Mouse (Mus musculus): ENCODE measurements around the gene Pih1d2. TPM values are rescaled to one million over a fixed set of nuclear protein-coding genes. Genes with fewer than 3 reads are reported as not detected.
"Not testable (repeated sequence)": the region's sequence is repeated elsewhere in the genome, so short reads cannot be mapped to it uniquely, and the experiment has no call there.

Pih1d2 gene
- total and polyA plus RNA-seq, 2 experiments from 2014 or later = 5.2 to 6.6 TPM

DNA sequence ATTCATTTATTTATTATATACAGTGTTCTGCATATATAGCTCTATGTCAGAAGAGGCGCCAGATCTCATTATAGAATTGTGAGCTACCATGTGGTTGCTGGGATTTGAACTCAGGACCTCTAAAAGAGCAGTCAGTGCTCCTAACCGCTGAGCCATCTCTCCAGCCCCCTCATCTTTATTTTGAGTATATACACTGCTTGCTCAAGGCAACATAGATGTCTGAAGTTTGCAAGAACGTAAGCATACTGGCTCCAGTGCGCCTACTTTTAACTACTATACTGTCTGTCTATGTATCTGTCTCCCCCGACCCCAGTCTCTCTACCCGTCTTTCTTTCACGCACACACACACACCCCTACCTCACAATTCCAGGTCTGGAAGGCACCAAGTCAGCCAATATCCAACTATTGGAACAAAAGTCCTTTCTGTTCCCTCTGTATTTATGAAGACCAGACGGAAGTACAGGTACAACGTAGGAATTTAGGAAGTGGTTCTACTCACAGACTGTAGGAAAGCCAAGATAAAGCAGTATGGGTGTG lies 741 bp downstream of the Pih1d2 start:
- Histone ChIP-seq H3K9ac (no peak overlapping the region), H3K4me3 (ENCODE audit: low read depth, low read length) (peak overlapping the region; percentile 95; the same call in 1 of the 2 replicates), H3K27ac (ENCODE audit: low read depth, low read length) (no peak overlapping the region), H3K4me2 (ENCODE audit: low read depth) (peak overlapping the region; percentile 80), H3K36me3 (ENCODE audit: insufficient read depth) (peaks cover 20% of the 10 kb centered on the region), H3K4me1 (ENCODE audit: insufficient read depth) (no peaks in the 10 kb centered on the region), H3K27me3 (ENCODE audit: insufficient read depth, low read length) (no peaks in the 10 kb centered on the region), H3K9me3 (ENCODE audit: low read length) (no peaks in the 10 kb centered on the region)
- DNase-seq (no peak), ATAC-seq (no peak)
- WGBS = 64% methylated on average over 9 of the region's 9 CpGs
- no peak for TF ChIP-seq CTCF (IDR thresholded peaks at IDR 0.05; ENCODE audit: low read depth)

GRCm38 (mm10) chr9:50630903-50631302 lies 13.8 kb downstream of the Pih1d2 start:
- not testable (repeated sequence) for DNase-seq; H3K9ac ChIP-seq; ATAC-seq; H3K4me2 ChIP-seq (ENCODE audit: low read depth); H3K4me1 ChIP-seq (ENCODE audit: insufficient read depth); H3K27me3 ChIP-seq (ENCODE audit: insufficient read depth, low read length); H3K4me3 ChIP-seq (ENCODE audit: low read depth, low read length); H3K9me3 ChIP-seq (ENCODE audit: low read length); H3K27ac ChIP-seq (ENCODE audit: low read depth, low read length)
- H3K36me3 ChIP-seq (ENCODE audit: insufficient read depth) = peaks cover 16% of the 10 kb centered on the region
- WGBS = 87% methylated on average over 6 of the region's 8 CpGs

GRCm38 (mm10) chr9:50632016-50632688 lies 15.0 kb downstream of the Pih1d2 start:
- H3K4me1 ChIP-seq (ENCODE audit: insufficient read depth) = no peaks in the 10 kb centered on the region
- no peak overlapping the region for H3K9ac ChIP-seq
- peaks cover 25% of the 10 kb centered on the region for H3K36me3 ChIP-seq (ENCODE audit: insufficient read depth)
- H3K9me3 ChIP-seq (ENCODE audit: low read length) = no peaks in the 10 kb centered on the region
- ATAC-seq (no peak), DNase-seq (no peak)
- H3K27ac ChIP-seq (ENCODE audit: low read depth, low read length) = no peak overlapping the region
- 88% methylated on average over 6 of the region's 6 CpGs for WGBS
- TF ChIP-seq CTCF (IDR thresholded peaks at IDR 0.05; ENCODE audit: low read depth) = no peak
- no peaks in the 10 kb centered on the region for H3K27me3 ChIP-seq (ENCODE audit: insufficient read depth, low read length)
- H3K4me2 ChIP-seq (ENCODE audit: low read depth) = no peak overlapping the region
- H3K4me3 ChIP-seq (ENCODE audit: low read depth, low read length) = no peak overlapping the region

- no peak for ATAC-seq
- DNase-seq = peak; percentile 3
- 70% methylated on average over 2 of the region's 2 CpGs for WGBS
These were observed 15.9 kb downstream of the Pih1d2 start for GRCm38 (mm10) chr9:50633059-50633458.

DNA sequence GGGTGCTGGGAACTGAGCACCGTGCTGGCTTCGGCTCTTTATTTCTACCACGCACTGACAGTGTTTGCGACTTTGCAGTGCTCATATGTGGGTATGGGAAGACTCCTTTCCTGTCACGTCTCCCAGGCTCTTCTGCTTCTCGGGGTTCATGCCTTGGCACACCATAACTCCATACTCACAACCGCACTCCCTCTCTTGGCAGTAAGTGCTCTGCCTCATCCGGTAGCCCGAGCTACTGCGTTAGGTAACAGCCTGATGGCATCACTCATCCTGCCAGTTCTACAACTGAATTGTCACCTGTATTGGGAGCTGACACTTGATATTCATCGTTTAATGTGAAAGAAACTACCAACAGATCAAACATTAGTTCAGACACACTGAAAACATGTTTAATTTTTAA lies 17.1 kb downstream of the Pih1d2 start:
- Histone ChIP-seq H3K9me3 (ENCODE audit: low read length) (no peaks in the 10 kb centered on the region), H3K4me2 (ENCODE audit: low read depth) (no peak overlapping the region), H3K4me1 (ENCODE audit: insufficient read depth) (no peaks in the 10 kb centered on the region), H3K27me3 (ENCODE audit: insufficient read depth, low read length) (no peaks in the 10 kb centered on the region), H3K36me3 (ENCODE audit: insufficient read depth) (peaks cover 37% of the 10 kb centered on the region), H3K27ac (ENCODE audit: low read depth, low read length) (no peak overlapping the region), H3K4me3 (ENCODE audit: low read depth, low read length) (no peak overlapping the region), H3K9ac (no peak overlapping the region)
- WGBS = 93% methylated on average over 11 of the region's 11 CpGs
- DNase-seq (no peak), ATAC-seq (no peak)
- no peak for TF ChIP-seq CTCF (IDR thresholded peaks at IDR 0.05; ENCODE audit: low read depth)

More at GRCm38 (mm10) chr9:50633059-50633458, 15.9 kb downstream of the Pih1d2 start:
- TF ChIP-seq CTCF (IDR thresholded peaks at IDR 0.05; ENCODE audit: low read depth) = 0 out of 2 replicates have a peak, but pooled peaks have one; percentile 8
- H3K4me1 ChIP-seq (ENCODE audit: insufficient read depth) = no peaks in the 10 kb centered on the region
- no peak overlapping the region for H3K4me3 ChIP-seq (ENCODE audit: low read depth, low read length)
- no peak overlapping the region for H3K27ac ChIP-seq (ENCODE audit: low read depth, low read length)
- peaks cover 27% of the 10 kb centered on the region for H3K36me3 ChIP-seq (ENCODE audit: insufficient read depth)
- H3K9me3 ChIP-seq (ENCODE audit: low read length) = no peaks in the 10 kb centered on the region
- no peak overlapping the region for H3K4me2 ChIP-seq (ENCODE audit: low read depth)
- no peak overlapping the region for H3K9ac ChIP-seq
- H3K27me3 ChIP-seq (ENCODE audit: insufficient read depth, low read length) = no peaks in the 10 kb centered on the region

DNA sequence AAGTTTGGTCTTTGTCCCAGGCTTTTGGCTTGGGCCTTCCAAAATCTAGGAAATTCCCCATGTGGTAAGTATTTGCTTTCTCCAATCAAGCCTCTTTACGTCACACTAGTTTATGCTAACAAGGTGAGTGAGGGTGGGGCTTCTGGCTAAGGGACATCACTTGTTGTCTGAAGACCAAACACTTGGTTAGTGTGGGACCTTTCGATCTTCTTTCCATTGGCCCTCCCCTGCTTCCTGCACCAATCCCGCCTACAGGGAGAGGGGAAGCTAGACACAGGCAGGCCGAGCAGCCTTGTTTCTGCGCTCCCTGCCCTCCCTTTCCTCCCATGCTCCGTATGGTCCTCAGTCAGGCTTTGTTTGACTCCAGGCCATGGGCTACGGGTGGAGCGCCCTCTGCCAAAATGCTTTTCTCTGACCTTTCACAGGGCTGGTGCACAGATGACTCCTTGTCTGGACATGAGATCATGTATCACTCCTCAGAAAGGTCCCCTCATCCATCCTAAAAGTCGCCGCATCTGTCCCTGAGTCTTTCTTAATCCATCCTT lies 29.8 kb downstream of the Pih1d2 start:
- H3K4me1 ChIP-seq (ENCODE audit: insufficient read depth) = no peaks in the 10 kb centered on the region
- no peak for TF ChIP-seq CTCF (IDR thresholded peaks at IDR 0.05; ENCODE audit: low read depth)
- 77% methylated on average over 10 of the region's 10 CpGs for WGBS
- no peaks in the 10 kb centered on the region for H3K27me3 ChIP-seq (ENCODE audit: insufficient read depth, low read length)
- no peak for DNase-seq
- H3K4me2 ChIP-seq (ENCODE audit: low read depth) = no peak overlapping the region
- no peak overlapping the region for H3K9ac ChIP-seq
- peaks cover 82% of the 10 kb centered on the region for H3K36me3 ChIP-seq (ENCODE audit: insufficient read depth)
- ATAC-seq = no peak
- H3K27ac ChIP-seq (ENCODE audit: low read depth, low read length) = no peak overlapping the region
- no peaks in the 10 kb centered on the region for H3K9me3 ChIP-seq (ENCODE audit: low read length)
- no peak overlapping the region for H3K4me3 ChIP-seq (ENCODE audit: low read depth, low read length)

DNA sequence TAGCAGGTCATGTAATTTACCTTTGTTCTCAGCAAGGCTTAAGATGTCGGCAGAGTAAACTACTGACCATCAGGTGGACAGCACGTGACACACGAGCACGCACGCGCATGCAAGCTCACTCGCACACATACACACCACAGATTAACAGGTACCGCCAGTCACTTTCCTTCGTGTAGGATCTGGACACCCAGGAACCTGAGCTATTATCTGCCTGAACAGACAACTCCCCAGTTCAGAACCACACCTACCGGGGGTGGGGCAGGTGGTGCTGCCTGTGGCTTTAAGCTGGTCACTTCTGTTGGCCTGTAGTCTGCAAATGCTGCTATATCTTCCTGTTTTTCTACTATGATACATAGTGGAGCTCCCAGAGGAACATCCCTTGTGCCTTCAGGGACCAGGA lies 33.4 kb downstream of the Pih1d2 start:
- DNase-seq = no peak
- Histone ChIP-seq H3K36me3 (ENCODE audit: insufficient read depth) (peaks cover 70% of the 10 kb centered on the region), H3K9me3 (ENCODE audit: low read length) (no peaks in the 10 kb centered on the region), H3K9ac (no peak overlapping the region), H3K4me2 (ENCODE audit: low read depth) (no peak overlapping the region), H3K4me3 (ENCODE audit: low read depth, low read length) (no peak overlapping the region), H3K27me3 (ENCODE audit: insufficient read depth, low read length) (no peaks in the 10 kb centered on the region), H3K27ac (ENCODE audit: low read depth, low read length) (no peak overlapping the region), H3K4me1 (ENCODE audit: insufficient read depth) (no peaks in the 10 kb centered on the region)
- WGBS = 97% methylated on average over 10 of the region's 10 CpGs
- no peak for ATAC-seq
- TF ChIP-seq CTCF (IDR thresholded peaks at IDR 0.05; ENCODE audit: low read depth) = no peak
